Mouse (Mus musculus): ENCODE measurements at regions not wholly inside any gene's neighbourhood (a gene's known extent, or its start where the extent isn't known, plus 50 kb on each side); places are given as distances from the start of the nearest gene placed in this dataset.

GRCm38 (mm10) chr13:83730155-83730712 is 226.4 kb downstream of the Mef2c start:
- Histone ChIP-seq H3K36me3 (ENCODE audit: insufficient read depth, low read length) (no peaks in the 10 kb centered on the region), H3K27ac (peak overlapping the region; percentile 91), H3K4me3 (replicated peaks; ENCODE audit: low read depth, low read length) (peak overlapping the region; percentile 61), H3K4me1 (replicated peaks; ENCODE audit: insufficient read depth, low read length) (no peaks in the 10 kb centered on the region; the same call in 1 of the 2 replicates), H3K9me3 (replicated peaks; ENCODE audit: low read length) (no peaks in the 10 kb centered on the region), H3K9ac (ENCODE audit: low read depth, low read length) (peak overlapping the region; percentile 75), H3K27me3 (ENCODE audit: insufficient read depth, low read length) (peaks cover 56% of the 10 kb centered on the region), H3K4me2 (ENCODE audit: low read length) (peak overlapping the region; percentile 96)
- DNase-seq (ENCODE audit: low spot score), result no peak
- no peak for TF ChIP-seq CTCF (IDR thresholded peaks at IDR 0.05; ENCODE audit: low read depth)
- 3% methylated on average over 16 of the region's 16 CpGs for whole genome bisulfite sequencing
- peak; percentile 55 for ATAC-seq (replicated peaks; ENCODE audit: low FRiP score, low read depth)

- H3K27me3 ChIP-seq (ENCODE audit: insufficient read depth, low read length), result peaks cover 51% of the 10 kb centered on the region
Observed at GRCm38 (mm10) chr13:83730713-83731480, 227.1 kb downstream of the Mef2c start.

GRCm38 (mm10) chr13:83731481-83732006 is 227.7 kb downstream of the Mef2c start:
- H3K36me3 ChIP-seq (ENCODE audit: insufficient read depth, low read length), result no peaks in the 10 kb centered on the region
- H3K4me3 ChIP-seq (replicated peaks; ENCODE audit: low read depth, low read length), result peak overlapping the region; percentile 61
- H3K4me1 ChIP-seq (replicated peaks; ENCODE audit: insufficient read depth, low read length), result no peaks in the 10 kb centered on the region; the same call in 1 of the 2 replicates
- no peaks in the 10 kb centered on the region for H3K9me3 ChIP-seq (replicated peaks; ENCODE audit: low read length)
- no peak for DNase-seq (ENCODE audit: low spot score)
- TF ChIP-seq CTCF (IDR thresholded peaks at IDR 0.05; ENCODE audit: low read depth), result no peak
- H3K27me3 ChIP-seq (ENCODE audit: insufficient read depth, low read length), result peaks cover 49% of the 10 kb centered on the region
- no peak for ATAC-seq (replicated peaks; ENCODE audit: low FRiP score, low read depth)
- peak overlapping the region; percentile 75 for H3K9ac ChIP-seq (ENCODE audit: low read depth, low read length)
- peak overlapping the region; percentile 91 for H3K27ac ChIP-seq
- WGBS, result under 1% methylated on average over 9 of the region's 10 CpGs
- peak overlapping the region; percentile 96 for H3K4me2 ChIP-seq (ENCODE audit: low read length)

More at GRCm38 (mm10) chr13:83730713-83731480, 227.1 kb downstream of the Mef2c start:
- H3K9ac ChIP-seq (ENCODE audit: low read depth, low read length), result peak overlapping the region; percentile 75
- WGBS, result under 1% methylated on average over 79 of the region's 91 CpGs
- ATAC-seq (replicated peaks; ENCODE audit: low FRiP score, low read depth) (peak; percentile 92), DNase-seq (ENCODE audit: low spot score) (peak; percentile 63)
- no peaks in the 10 kb centered on the region; the same call in 1 of the 2 replicates for H3K4me1 ChIP-seq (replicated peaks; ENCODE audit: insufficient read depth, low read length)
- TF ChIP-seq CTCF (IDR thresholded peaks at IDR 0.05; ENCODE audit: low read depth), result peak; percentile 45; the same call in 1 of the 2 replicates
- no peaks in the 10 kb centered on the region for H3K9me3 ChIP-seq (replicated peaks; ENCODE audit: low read length)
- peak overlapping the region; percentile 61 for H3K4me3 ChIP-seq (replicated peaks; ENCODE audit: low read depth, low read length)
- peak overlapping the region; percentile 91 for H3K27ac ChIP-seq
- no peaks in the 10 kb centered on the region for H3K36me3 ChIP-seq (ENCODE audit: insufficient read depth, low read length)
- peak overlapping the region; percentile 96 for H3K4me2 ChIP-seq (ENCODE audit: low read length)

- H3K4me2 ChIP-seq (ENCODE audit: low read length), result peak overlapping the region; percentile 96
- DNase-seq (ENCODE audit: low spot score), result no peak
Observed at GRCm38 (mm10) chr13:83732283-83733121, 228.7 kb downstream of the Mef2c start.

GRCm38 (mm10) chr13:83733231-83733990 is 229.6 kb downstream of the Mef2c start:
- ATAC-seq (replicated peaks; ENCODE audit: low FRiP score, low read depth), result no peak
- peaks cover 40% of the 10 kb centered on the region for H3K27me3 ChIP-seq (ENCODE audit: insufficient read depth, low read length)
- DNase-seq (ENCODE audit: low spot score), result no peak
- no peak overlapping the region for H3K9ac ChIP-seq (ENCODE audit: low read depth, low read length)
- 2% methylated on average over 24 of the region's 24 CpGs for WGBS
- H3K36me3 ChIP-seq (ENCODE audit: insufficient read depth, low read length), result no peaks in the 10 kb centered on the region
- peak overlapping the region; percentile 35 for H3K4me3 ChIP-seq (replicated peaks; ENCODE audit: low read depth, low read length)
- 0 out of 2 replicates have a peak overlapping the region, but pooled peaks have one; percentile 8 for H3K27ac ChIP-seq
- H3K9me3 ChIP-seq (replicated peaks; ENCODE audit: low read length), result no peaks in the 10 kb centered on the region
- no peaks in the 10 kb centered on the region; the same call in 1 of the 2 replicates for H3K4me1 ChIP-seq (replicated peaks; ENCODE audit: insufficient read depth, low read length)
- no peak for TF ChIP-seq CTCF (IDR thresholded peaks at IDR 0.05; ENCODE audit: low read depth)
- H3K4me2 ChIP-seq (ENCODE audit: low read length), result peak overlapping the region; percentile 96

More at GRCm38 (mm10) chr13:83732283-83733121, 228.7 kb downstream of the Mef2c start:
- Histone ChIP-seq H3K4me3 (replicated peaks; ENCODE audit: low read depth, low read length) (peak overlapping the region; percentile 35), H3K9me3 (replicated peaks; ENCODE audit: low read length) (no peaks in the 10 kb centered on the region), H3K27ac (0 out of 2 replicates have a peak overlapping the region, but pooled peaks have one; percentile 1), H3K9ac (ENCODE audit: low read depth, low read length) (0 out of 2 replicates have a peak overlapping the region, but pooled peaks have one; percentile 14), H3K4me1 (replicated peaks; ENCODE audit: insufficient read depth, low read length) (no peaks in the 10 kb centered on the region; the same call in 1 of the 2 replicates), H3K27me3 (ENCODE audit: insufficient read depth, low read length) (peaks cover 45% of the 10 kb centered on the region), H3K36me3 (ENCODE audit: insufficient read depth, low read length) (no peaks in the 10 kb centered on the region)
- under 1% methylated on average over 30 of the region's 31 CpGs for WGBS
- no peak for TF ChIP-seq CTCF (IDR thresholded peaks at IDR 0.05; ENCODE audit: low read depth)
- no peak for ATAC-seq (replicated peaks; ENCODE audit: low FRiP score, low read depth)

Data from kidney, postnatal 0 days (tissue).